Mouse (Mus musculus) E14TG2a.4 (cell line): ENCODE data around the gene Ttll4.

Source experiments
- CTCF ChIP-seq: conservative IDR thresholded peaks from 2 replicates; pipeline ENCODE4 v1.5.1; 2014; ENCODE audit warnings: low read length
- NANOG ChIP-seq: IDR thresholded peaks from 2 replicates; pipeline ENCODE4 v1.6.1; 2014; ENCODE audit warnings: borderline replicate concordance, low read length, mixed read lengths

- TF ChIP-seq CTCF (no peak), NANOG (no peak)
These were observed 54.3 kb downstream of the Ttll4 start for GRCm38 (mm10) chr1:74715886-74716285.
